Mouse (Mus musculus) lung, postnatal 0 days (tissue): ENCODE measurements around the gene Olfr432.
"Not testable (repeated sequence)": the region's sequence is repeated elsewhere in the genome, so short reads cannot be mapped to it uniquely, and the experiment has no call there.

Source experiments
- CTCF ChIP-seq: IDR thresholded peaks from 2 replicates; pipeline ENCODE4 v1.5.1; 2016; ENCODE audit warnings: antibody characterized with exemption, mild to moderate bottlenecking
- EP300 ChIP-seq: IDR thresholded peaks from 2 replicates; pipeline ENCODE4 v1.6.1; 2016; ENCODE audit warnings: antibody characterized with exemption, mild to moderate bottlenecking, control low read depth

GRCm38 (mm10) chr1:174004352-174005109 lies 44.5 kb upstream of the Olfr432 start:
- TF ChIP-seq CTCF, EP300: not testable (repeated sequence)
